Mouse (Mus musculus) cerebellum, adult 2 months (tissue): ENCODE data around the gene Ankrd2. TPM values are rescaled to one million over a fixed set of nuclear protein-coding genes. Genes with fewer than 3 reads are reported as not detected.
A peak's percentile ranks its signal among the peaks of the same experiment; 100 is the strongest.

Experiments used
- DNase-seq, 2 experiments: peaks; one replicate each; pipeline ENCODE4 v3.0.0; 2021
- H3K27ac ChIP-seq: fragments of 200-500 bp; 2 replicates; pipeline ENCODE4 v1.5.1; 2012; ENCODE audit warnings: low read length, control low read depth, inconsistent platforms; ENCODE audit not compliant: insufficient read depth
- H3K27me3 ChIP-seq: fragments of 200-500 bp; 2 replicates; pipeline ENCODE4 v1.6.1; 2012; ENCODE audit warnings: inconsistent platforms, mild to moderate bottlenecking, low read length, moderate library complexity; ENCODE audit not compliant: control insufficient read depth, insufficient read depth
- H3K4me1 ChIP-seq: fragments of 200-500 bp; 2 replicates; pipeline ENCODE4 v1.6.1; 2011; ENCODE audit warnings: low read length; ENCODE audit not compliant: control insufficient read depth, insufficient read depth
- H3K4me3 ChIP-seq: fragments of 200-500 bp; replicated peaks from 2 replicates; pipeline ENCODE3; 2011; ENCODE audit warnings: mild to moderate bottlenecking, low read depth, low read length, control low read depth; ENCODE audit not compliant: insufficient read depth
- CTCF ChIP-seq: fragments of 200-500 bp; IDR thresholded peaks from 2 replicates; pipeline ENCODE4 v1.5.1; 2011; ENCODE audit warnings: low read depth, mild to moderate bottlenecking, control low read depth, low read length, moderate library complexity, borderline replicate concordance; ENCODE audit not compliant: insufficient read depth
- POLR2A ChIP-seq: fragments of 200-500 bp; IDR thresholded peaks from 2 replicates; pipeline ENCODE4 v1.6.1; 2011; ENCODE audit warnings: low read length, control low read depth, borderline replicate concordance; ENCODE audit not compliant: insufficient read depth
- WGBS: fragments of 180-500 bp; shearing (Covaris S2); methylation state at CpG from one replicate; pipeline ENCODE4 v1.1.7; 2018; 5-methylcytosine and 5-hydroxymethylcytosine counted together
- polyA plus RNA-seq: library from polyadenylated mRNA; depleted of rRNA; stranded (reverse); fragments of >200 nt; gene quantifications from 2 replicates; pipeline ENCODE4 v1.2.3, GENCODE M21; 2012; rRNA removed

Ankrd2 gene
- polyA plus RNA-seq: 0.32 and 0.54 TPM in 2 replicates

DNA sequence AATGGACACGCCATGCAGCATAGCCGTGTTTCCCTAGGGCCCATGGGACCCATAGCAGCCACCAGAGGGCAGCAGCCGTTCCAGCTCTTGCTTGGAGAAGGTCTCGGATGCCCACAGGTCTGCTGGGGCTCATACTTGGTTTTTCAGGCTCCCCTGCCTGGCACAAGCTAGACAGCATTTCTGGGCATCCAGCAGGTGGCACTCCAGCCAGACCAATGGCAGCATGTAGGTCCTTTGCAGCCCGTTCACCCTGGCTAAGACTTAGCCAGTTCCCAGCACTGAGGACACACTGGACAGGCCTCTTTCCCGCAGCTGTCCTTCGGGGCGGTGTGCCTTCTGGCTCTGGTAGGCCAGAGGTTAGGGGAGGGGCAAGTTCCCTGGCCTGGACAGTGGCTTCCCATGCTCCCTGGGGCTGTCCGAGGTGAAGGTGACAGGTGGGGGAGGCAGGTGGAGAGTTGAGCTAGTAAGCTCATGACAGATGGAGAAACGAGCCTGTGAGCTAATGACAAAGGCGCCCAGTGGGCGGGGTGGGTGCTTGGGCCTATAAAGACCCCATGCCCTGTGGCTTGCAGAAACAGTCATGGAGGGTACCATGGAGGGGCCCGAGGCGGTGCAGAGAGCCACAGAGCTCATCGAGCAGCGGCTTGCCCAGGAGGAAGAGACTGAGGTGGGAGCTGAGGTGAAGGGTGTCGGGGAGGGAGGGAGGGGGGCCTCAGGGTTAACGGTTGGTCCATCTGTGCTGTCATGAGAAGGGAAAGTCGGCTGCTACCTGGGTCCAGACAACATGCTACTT, at the start of gene Ankrd2:
Gene Ankrd2 (plus strand): TSS at position 545 of the 793 bp plus-strand sequence.
- peaks cover 27% of the 10 kb centered on the region for H3K4me1 ChIP-seq
- DNase-seq: peak; percentile 88 to 92
- no peak for TF ChIP-seq POLR2A
- TF ChIP-seq CTCF: peak; percentile 90
- H3K27ac ChIP-seq: no peak within 1 kb of the TSS
- WGBS: 39% methylated on average over 19 of the region's 19 CpGs
- no peak within 1 kb of the TSS for H3K4me3 ChIP-seq
- no peaks in the 10 kb centered on the region for H3K27me3 ChIP-seq

DNA sequence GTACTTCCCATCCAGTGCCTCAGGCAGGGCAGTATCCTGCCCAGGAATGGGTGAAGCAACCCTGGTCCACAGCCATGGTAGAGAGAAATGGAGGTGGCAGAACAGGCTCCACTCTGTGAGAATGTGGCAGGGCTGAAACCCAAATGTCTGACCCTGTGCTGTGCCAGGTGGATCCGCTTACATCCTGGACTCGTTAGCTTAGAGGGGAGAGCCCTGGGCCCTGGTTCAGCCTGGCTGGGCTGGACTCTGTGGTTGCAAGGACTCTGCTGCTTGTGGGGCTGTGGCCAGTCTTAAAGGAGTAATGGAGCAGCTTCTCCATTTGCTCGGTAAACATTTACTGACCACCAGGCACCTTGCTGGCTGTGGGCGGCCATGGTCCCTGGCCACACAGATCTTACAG, 48.6 kb upstream of the Ankrd2 start:
- H3K4me3 ChIP-seq: no peak overlapping the region
- no peak for DNase-seq
- TF ChIP-seq POLR2A (no peak), CTCF (no peak)
- H3K4me1 ChIP-seq: peaks cover 4% of the 10 kb centered on the region
- H3K27ac ChIP-seq: no peak overlapping the region
- 67% methylated on average over 4 of the region's 4 CpGs for WGBS
- H3K27me3 ChIP-seq: no peaks in the 10 kb centered on the region

DNA sequence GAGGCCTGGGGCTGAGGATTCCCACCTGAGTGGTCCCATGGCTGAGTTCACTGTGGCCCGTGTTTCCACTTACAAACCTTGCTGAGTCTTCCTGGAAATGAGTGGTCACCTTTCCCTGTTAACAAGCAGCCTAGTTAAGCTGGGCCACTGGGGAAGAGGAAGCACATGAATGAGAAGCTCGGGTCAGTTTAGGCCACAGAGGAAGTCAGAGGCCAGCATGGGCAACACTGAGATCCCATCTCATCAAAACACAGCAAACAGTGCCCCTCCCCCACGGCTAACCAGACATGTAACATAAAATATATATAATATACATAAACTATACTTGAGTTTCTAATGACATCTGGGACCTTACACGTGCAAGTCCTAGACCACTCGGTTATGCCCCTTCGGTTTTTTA, 46.0 kb upstream of the Ankrd2 start:
- H3K27ac ChIP-seq: no peak overlapping the region
- no peaks in the 10 kb centered on the region for H3K27me3 ChIP-seq
- no peaks in the 10 kb centered on the region; the same call in 1 of the 2 replicates for H3K4me1 ChIP-seq
- H3K4me3 ChIP-seq: no peak overlapping the region
- DNase-seq: no peak
- TF ChIP-seq POLR2A (no peak), CTCF (no peak)
- 83% methylated on average over 6 of the region's 6 CpGs for WGBS

- WGBS: 67% methylated on average over 6 of the region's 6 CpGs
- no peaks in the 10 kb centered on the region for H3K27me3 ChIP-seq
- TF ChIP-seq POLR2A (no peak), CTCF (no peak)
- no peak overlapping the region for H3K27ac ChIP-seq
- no peaks in the 10 kb centered on the region; the same call in 1 of the 2 replicates for H3K4me1 ChIP-seq
- H3K4me3 ChIP-seq: no peak overlapping the region
- no peak for DNase-seq
These were observed 43.8 kb upstream of the Ankrd2 start for GRCm38 (mm10) chr19:41991926-41992477.

- WGBS: 75% methylated on average over 2 of the region's 2 CpGs
- H3K4me1 ChIP-seq: peaks cover 2% of the 10 kb centered on the region; the same call in 1 of the 2 replicates
- H3K27me3 ChIP-seq: no peaks in the 10 kb centered on the region
- TF ChIP-seq CTCF: no peak
- TF ChIP-seq POLR2A: no peak
- H3K27ac ChIP-seq: no peak overlapping the region
- no peak for DNase-seq
- H3K4me3 ChIP-seq: no peak overlapping the region
These were observed 42.8 kb upstream of the Ankrd2 start for GRCm38 (mm10) chr19:41992971-41993370.

GRCm38 (mm10) chr19:41993484-41993883, 42.3 kb upstream of the Ankrd2 start:
- no peak overlapping the region for H3K4me3 ChIP-seq
- TF ChIP-seq POLR2A (no peak), CTCF (no peak)
- H3K27ac ChIP-seq: no peak overlapping the region
- no peaks in the 10 kb centered on the region for H3K27me3 ChIP-seq
- peak in 1 of 2 experiments; percentile 41 for DNase-seq
- peaks cover 2% of the 10 kb centered on the region; the same call in 1 of the 2 replicates for H3K4me1 ChIP-seq
- 61% methylated on average over 6 of the region's 6 CpGs for WGBS

- no peak for TF ChIP-seq POLR2A
- TF ChIP-seq CTCF: no peak
- Histone ChIP-seq H3K4me3 (no peak overlapping the region), H3K27ac (no peak overlapping the region), H3K27me3 (no peaks in the 10 kb centered on the region), H3K4me1 (peaks cover 7% of the 10 kb centered on the region)
- 95% methylated on average over 7 of the region's 7 CpGs for WGBS
- no peak for DNase-seq
These were observed 41.8 kb upstream of the Ankrd2 start for GRCm38 (mm10) chr19:41994023-41994422.

DNA sequence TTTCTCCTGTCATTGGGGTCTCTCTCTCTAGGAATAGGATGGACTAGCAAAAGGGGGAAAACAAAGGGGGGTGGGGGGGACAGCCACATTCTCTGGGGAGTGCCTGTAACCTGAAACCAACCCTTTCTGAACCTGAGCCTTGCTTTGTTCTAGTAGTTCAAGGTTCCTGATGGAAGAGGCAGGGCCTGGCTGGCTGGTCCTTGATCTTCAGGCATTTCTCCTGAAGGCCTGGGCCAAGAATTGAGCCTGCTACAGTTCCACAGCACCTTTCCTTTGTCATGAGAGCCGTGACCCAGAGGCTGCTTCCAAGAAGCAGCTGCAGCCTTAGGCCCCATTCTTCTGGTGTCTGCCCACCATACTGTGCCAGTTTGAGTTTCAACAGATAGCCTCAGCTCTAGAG, 40.3 kb upstream of the Ankrd2 start:
- DNase-seq: no peak
- no peak for TF ChIP-seq CTCF
- no peak for TF ChIP-seq POLR2A
- Histone ChIP-seq H3K4me1 (peaks cover 13% of the 10 kb centered on the region), H3K27me3 (no peaks in the 10 kb centered on the region), H3K27ac (no peak overlapping the region), H3K4me3 (no peak overlapping the region)
- whole genome bisulfite sequencing: 96% methylated on average over 1 of the region's 1 CpGs
